Mouse (Mus musculus) monocyte, adult 2 months (primary cell): Measurements from ENCODE around the gene 1700042G07Rik.

Experiments used
- DNase-seq, 2 experiments: peaks; one replicate each; pipeline ENCODE4 v3.0.0; 2022; ENCODE audit warnings: low spot score in 2 of 2, low read depth in 1 of 2

The 1700042G07Rik gene

DNA sequence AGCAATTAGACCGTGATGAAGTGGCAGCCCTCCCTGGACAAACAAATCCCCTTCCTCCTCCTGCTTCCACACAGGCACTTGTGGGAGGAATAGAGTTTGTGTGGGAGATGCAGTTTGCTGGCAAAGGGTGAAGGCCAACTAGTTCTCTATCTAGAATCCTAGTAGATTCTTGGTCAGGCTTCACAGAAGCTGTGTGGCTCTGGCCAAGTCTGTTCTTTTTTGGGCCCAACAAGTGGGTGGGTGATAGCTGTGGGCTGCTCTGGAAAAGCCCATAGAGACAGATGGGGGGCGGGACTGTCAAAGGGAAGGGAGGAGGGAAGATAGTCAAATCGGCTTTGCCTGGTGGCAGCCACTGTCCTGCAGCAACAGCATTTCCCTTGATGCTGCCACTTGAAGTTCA lies 12.4 kb upstream of the 1700042G07Rik start:
- DNase-seq, result no peak

DNA sequence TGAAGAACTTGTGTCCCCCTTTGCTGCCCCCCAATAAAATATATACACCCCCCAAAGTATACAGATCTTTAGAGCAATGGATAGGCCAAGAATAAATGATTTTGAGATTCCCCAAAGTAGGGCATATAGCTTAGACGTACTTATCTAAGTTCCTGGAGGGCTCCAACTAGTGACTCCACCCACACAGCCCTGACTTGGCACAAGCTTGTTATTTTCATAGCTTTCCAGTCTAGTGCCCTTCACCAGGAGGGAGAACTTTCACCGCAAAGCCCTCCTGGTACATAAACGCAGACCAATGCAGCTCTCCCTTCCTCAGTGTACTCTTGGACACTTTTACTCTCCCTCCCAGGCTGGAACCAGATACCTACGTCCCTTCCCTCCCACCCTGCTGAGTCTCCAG lies 11.0 kb upstream of the 1700042G07Rik start:
- DNase-seq, result no peak

DNA sequence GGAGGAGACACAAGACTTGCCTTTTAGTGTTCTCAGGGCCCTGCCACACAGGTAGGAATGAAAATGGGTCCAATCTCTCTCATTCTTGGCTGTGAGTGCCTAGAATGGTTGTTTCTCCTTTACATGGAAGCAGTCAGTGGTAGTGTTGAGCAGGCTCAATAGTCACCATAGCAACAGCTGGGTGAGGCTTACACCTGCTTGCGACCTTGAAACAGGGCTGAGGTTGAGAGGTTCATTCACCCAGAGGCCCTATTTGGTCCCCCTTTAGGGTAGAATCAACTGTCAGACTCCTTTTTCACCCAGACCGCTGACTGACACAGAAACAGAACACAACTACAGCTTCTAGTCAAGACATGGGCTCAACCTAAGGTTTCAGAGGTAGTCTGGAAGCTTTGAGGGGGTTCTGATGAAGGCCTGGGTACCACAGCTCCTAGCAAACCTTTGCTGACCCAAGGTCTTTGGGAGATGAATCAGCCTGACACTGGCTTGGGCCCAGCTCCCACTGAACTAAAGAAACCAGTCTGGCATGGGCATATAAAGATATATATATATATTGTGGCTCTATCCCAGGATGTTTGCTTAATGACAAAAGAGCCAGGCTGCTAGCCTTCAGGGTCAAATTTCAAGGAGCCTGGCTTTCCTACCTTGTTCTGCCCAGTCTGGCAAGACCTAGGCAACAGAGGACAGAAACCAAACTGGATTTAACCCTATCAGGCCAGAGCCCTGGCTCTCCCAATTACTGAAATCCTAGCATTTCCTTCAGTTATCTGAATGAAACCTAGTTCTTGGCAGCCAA lies 8.2 kb upstream of the 1700042G07Rik start:
- no peak for DNase-seq

DNA sequence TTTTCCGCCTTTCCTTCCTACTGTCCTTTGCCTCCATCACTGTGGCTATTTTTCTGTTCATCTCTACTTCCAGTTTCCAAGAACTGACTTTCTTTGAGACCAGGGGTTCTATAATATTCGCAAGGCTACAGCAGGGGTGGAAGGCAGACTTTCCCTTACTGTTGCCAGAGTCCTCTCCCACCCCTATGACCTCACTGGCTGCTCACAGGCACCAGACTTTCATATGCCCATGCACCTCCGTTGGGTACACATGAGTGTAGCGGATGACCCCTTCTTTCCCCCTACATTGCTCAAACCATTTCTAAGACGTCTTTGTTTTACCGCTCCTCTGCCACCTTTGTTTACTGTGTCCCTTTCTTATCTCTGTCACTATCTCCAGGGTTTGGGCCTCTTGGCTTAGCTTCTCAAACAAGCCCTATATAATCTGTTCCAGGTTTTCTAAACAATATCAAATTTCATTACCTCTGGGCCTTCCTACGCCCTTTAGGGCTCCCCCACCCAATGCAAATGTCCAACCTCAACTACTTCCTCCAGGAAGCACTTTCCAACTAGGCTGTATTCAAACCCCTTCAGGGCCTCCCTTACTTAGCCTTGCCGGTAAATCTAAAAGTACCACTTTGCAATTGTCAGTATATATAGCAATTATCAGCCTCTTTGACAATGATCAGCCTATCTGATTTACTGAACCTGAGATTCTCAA lies 7.3 kb upstream of the 1700042G07Rik start:
- DNase-seq, result no peak

DNA sequence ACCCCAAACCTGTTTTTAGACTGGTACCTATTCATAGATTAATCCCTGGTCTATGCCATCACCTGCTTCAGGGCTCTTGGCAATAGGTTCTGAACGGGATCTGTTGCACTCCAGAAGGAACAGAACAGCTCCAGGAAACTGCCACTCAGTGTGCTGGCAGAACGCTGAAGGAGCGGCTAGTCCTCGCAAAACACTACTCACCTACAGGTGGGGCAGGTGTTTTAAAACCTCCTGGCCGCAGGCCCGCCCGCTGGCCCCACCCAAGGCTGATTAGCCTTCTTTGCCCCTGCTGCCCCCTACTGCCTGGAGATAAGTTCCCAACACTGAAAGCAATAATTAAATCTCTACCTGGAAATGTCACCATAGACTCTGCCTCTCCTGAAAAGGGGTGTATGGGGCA lies 5.8 kb upstream of the 1700042G07Rik start, which contains the start of gene Tspan1:
Tspan1 (minus strand) TSS at position 198 of the 400 bp plus-strand sequence.
- no peak for DNase-seq

DNA sequence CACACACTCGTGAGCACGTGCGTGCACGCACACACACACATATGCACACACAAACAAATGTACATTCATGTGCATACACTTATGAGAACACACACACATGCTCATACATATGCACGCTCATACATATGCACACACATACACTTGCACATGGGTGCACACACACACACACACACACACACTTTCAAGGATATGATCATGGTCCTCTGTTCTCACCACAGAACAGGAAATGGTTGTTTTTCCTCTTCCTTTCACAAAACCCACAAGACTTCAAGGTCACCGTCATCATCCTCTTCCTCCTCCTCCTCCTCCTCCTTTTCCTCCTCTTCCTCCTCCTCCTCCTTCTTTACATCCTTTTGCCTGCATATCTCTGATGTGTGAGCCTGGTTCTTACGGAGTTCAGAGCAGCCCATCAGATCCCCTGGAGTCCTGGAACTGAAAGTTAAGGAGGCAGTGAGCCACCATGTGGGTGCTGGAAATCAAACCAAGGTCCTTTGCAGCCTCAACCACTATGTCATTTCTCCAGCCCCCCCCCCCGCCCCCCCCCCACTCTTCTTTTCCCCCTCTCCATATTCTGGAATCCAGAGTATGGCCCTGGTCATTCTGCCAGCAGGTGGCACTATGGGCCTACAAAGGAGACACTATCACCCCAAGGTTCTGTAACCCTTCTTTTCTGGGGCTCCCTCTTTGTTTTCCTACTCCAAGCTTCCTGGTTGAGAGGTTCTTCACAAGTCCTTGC lies 4.4 kb upstream of the 1700042G07Rik start:
- peak in 1 of 2 experiments; percentile 43 for DNase-seq

DNA sequence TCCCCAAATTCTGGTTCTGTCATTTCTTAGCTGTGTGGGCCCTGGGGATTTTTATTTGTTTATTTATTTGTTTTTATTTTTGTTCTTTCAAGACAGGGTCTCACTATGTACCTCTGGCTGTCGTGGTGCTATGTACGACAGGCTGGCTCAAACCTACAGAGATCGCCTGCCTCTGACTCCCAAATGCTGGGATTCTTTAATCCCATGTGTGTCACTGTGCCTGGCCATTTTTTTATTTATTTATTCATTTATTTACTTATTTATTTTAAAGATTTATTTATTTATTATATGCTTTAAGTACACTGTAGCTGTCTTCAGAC lies 3.9 kb upstream of the 1700042G07Rik start:
- DNase-seq, result no peak

DNA sequence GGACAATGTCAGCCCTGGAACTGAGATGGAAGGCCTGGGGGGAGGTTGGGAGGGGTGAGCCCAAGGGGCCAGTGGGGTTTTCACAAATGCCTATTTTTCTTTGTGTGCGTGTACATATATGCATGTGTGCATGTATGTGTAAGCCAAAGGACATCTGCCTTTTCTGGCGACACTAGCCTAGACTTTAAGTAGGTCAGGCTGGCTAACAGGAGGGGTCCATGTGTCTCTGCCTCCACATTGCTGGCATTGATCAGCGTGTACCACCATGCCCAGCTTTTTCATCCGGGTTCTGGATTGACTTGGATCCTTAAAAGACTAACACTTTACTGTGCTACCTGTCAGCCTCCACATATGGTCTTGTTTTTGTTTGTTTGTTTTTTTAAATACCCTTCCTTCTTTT lies 580 bp downstream of the 1700042G07Rik start:
- no peak for DNase-seq

DNA sequence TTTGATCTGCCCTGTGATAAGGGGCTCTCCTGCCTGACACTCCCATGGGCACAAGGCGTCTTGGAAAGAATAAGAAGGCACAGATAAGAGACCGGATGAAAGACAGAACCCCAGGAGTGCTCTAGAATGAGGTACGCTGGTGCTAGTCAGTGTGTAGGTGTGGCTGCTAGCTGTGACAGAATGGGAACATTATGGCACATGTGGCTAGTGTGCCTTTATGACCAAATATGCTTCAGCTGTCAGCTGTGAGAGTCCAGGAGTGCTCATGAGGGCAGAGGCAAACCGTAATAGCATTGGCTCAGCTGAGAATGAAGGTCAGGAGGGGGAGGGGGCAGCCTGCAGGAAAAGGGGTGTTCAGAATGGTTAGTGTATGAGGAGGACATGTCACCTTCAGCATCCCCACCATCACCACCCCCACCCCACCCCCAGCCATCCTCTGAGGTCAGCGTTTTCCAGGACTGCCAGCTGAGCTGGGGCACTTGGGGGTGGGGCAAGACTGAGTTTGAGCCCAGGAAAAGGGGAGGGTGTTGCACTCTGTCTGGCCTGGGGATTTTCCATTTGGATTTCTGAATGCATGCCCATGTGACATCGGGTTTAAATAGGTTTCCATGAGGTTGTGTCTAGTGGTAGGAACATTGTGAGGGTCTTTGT lies 1.4 kb downstream of the 1700042G07Rik start:
- DNase-seq, result no peak

DNA sequence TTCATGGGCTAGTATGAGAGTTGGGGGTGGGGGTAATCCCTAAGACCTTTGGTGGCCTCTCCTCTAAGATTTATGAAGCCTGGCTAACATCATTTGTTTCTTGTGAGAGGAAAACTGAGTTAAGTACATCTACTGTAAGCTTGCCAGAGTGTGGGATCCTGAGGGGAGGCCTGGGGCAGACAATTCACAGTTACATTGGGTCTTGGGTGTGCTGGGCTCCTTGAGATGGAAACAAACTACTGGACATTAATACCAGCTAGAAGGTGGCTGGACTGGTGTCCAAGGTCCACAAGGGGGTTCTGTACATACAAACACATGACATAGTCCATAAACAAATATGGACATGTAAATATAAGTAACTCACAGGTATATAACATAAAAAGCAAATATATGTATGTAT lies 2.0 kb downstream of the 1700042G07Rik start:
- no peak for DNase-seq

DNA sequence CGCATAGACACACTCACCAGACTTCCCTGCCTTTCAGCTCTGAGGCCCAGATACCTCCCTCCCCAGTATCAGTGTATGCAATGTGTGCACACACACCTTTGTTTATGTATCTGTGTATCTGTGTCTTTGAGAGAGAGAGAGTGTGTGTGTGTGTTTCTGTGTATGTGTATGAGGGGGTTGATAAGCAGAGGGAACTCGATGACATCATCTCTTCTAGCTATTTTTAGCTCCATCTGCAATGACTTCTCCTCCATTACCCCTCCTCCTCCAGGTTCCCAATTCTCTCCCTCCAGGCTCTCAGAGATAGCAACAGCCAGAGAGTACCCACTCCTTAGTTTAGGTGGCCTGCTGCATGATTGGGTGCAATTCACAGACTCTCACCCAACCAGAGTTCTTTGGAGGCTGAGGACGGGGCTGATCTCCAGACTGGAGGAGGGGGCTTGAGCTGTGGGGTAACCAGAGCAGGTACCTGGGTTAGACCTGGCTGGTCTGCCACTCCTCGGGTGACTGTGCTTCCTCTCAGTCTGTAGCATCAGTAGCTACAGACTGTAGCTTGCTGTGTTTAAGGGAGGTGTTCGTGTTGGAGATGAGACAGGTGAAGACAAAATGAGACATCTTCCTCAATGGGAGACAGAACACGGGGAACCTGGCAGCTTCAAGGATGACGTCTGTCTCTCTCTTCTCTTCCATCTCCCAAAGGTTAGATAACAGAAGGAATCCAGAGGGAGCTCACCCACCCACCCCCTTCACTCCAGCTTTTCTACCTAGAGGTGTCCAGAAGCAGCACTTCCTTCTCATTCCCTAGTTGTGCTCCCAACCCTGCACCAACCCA lies 2.8 kb downstream of the 1700042G07Rik start:
- no peak for DNase-seq

DNA sequence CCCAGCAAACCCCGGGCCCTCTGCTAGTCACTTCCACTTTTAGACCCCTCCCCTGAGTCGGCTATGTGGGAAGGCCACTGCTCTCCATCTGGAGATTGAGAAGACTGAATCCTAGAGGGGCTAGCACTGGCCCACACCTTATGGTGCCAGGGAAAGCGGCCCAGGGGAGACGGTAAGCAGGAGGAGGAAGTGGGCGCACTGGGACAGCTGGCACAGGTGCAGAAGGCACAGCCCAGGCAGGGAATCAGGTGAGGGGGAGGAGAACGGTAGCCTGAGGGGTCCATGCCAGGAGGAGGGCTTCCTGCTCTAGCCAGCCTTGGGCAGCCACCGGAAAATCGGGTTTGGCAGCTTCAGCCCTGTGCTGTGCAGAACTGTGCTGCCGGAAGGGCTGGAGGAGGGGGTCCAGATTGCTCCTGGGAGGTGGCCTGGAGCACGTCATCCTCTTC lies 3.4 kb downstream of the 1700042G07Rik start:
- DNase-seq, result no peak

DNA sequence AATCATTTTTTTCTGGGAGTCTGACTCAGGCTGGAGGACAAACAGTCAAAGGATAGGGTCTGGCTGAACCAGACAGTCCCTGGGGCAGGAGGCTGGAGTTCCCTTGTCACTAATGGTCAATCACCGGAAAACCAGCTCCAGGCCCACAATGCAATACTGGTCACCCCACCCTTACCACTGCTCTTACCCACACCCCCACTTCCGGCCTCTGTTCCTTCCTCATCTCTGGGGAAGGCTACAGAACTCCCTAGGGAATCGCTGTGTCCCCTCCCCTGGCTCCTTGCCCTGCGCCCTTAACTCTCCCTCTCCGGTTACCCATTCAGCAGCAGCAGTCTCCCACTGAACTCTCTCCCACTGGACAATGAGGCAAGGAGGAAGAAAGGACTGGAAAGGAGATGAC lies 4.0 kb downstream of the 1700042G07Rik start:
- DNase-seq, result no peak

DNA sequence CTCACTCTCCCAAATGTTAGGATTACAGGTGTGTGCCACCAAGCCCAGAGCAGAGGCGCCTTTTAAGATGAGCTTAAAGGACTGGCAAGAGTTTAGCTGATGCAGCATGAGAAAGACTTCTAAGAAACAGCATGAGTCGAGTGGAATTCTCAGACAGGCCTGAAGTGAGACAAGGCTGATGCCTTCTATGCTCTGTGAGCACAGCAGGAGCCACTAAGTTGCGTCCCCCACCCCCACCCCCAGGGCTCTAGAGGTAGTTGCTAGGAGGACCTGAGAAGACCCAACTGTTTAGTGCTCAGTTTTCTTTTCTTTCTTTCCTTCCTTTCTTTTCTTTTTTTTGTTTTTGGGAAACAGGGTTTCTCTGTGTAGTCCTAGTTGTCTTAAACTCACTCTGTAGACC lies 8.9 kb downstream of the 1700042G07Rik start:
- no peak for DNase-seq

DNA sequence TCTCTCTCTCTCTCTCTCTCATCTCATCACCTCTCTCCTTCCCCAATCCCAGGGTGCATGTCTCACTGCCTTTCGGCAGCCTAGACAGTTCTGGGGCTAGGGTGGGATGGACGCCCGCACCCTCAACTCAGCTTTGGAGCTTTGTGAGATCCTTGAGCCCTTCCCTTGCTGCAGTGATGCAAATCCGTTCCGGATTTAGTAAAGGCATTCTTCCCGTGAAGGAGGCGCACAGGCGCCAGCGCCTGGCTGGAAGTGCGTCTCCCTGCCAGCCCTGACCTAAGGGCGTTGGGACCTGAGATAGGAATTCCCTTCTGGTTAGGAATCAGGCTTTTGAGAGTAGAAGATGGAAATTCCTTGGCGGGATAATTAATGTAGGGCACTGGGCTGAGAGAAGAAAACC lies 9.6 kb downstream of the 1700042G07Rik start:
- no peak for DNase-seq

DNA sequence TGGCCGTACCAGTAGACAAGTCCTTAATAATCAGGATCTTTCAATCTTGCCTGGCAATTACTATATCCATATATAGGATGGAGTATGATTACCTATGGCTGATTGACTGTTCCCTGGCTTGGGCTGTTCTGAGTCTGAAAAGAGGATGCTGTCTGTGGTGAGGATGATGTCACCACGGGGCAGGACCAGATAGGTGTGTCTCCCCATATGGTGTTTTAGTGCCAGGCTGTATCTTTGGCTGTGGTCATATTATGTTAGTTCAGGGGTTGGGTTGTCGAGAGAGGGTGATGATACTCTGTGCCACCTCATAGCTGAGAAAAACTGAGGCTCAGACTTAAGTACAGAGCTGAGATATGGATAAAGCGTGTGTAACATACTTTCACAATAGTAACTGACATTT lies 11.9 kb downstream of the 1700042G07Rik start:
- DNase-seq, result no peak

DNA sequence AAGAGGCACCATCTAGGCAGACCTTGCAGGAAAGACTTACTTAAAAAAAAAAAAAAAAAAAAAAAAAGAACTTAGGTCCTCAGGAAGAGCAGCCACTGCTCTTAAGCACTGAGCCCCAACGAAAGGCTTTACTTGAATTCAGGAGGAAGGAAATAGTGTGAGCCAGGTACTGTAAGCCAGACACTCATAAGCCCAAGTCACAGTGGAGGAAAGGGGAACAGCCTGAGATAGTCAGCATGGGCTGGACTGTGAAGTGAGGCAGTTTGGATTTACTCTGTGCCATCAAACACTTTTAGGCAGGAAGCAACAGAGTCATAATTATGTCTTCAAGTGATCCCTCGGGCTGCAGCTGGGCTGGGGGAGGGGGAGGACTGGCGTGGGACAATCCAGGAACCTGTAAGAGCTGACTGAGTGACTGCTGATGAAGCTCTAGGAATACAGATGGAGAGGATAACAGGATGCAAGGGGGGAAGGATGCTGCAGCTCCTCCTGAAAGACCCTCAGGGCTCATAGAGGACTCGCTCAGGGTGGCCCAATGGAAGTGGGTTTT lies 19.2 kb downstream of the 1700042G07Rik start:
- no peak for DNase-seq

DNA sequence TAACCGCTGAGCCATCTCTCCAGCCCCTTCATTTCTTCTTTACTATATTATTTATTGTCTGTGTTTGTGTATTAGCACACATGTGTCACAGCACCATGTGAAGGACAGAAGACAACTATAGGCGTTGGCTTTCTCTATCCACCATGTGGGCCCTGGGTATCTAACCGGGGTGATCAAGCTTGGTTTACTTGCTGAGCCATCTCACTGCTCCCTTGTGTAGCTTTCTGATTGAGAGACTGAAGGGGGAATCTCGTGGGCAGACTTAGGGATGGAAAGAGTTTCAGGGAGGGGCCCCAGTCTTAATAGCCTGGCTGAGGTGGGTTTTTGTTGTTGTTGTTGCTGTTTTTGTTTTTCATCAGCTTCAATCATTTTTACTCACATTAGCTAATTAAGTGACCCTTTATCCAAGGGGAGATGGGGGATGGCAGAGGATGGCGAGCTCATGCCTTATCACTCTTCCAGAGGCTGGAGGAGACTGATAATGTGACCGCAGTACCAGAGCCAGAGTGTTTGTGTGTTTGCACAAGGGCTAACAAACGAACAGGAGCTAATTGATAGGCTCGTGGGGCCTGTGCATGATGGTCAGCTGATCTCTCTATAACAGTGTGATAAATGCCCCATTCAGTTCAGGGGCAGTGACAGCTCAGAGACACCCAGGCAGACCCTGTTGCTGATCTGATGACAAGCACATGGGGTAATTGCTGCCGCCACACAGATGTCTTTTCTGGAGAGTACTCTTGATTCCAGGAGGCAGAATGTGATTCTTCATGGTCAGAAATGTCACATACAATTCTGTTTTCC lies 20.6 kb downstream of the 1700042G07Rik start:
- DNase-seq, result no peak

DNA sequence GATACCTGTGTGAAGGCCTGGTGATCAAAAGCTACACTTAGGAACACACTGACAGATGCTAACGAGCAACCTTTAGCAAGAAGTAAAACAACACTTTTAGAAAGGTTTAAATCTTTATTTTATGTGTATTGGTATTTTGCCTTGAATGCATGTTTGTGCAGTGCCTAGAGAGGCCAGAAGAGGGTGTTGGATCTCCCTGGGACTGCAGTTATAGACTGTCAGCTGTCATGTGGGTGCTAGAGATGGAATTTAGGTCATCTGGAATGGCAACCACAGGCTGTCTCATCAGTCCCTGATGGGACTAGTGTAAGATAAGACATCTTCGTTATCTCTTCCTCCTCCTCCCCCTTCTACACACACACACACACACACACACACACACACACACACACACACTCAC lies 25.2 kb downstream of the 1700042G07Rik start:
- no peak for DNase-seq

DNA sequence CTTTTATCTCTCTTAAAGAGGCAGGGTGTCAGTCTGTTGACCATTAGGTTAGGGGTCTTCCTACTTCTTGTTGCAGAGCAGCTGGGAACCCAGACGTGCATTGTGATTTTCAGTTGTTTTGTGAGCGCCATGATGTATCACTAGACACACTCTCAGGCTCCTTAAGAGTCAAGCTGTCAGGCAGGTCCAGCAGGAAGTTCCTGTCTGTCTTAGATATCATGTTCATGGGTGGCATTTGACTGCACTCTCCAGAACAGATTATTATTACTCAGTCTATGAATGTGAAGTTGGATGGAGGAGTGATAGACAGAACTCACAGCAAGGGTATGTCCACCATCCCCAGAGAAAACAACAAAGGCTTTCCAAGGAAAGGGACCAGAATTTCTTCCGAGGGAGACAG lies 31.2 kb downstream of the 1700042G07Rik start:
- DNase-seq, result no peak
